Mouse (Mus musculus): ENCODE results near the gene Park7. TPM values are rescaled to one million over a fixed set of nuclear protein-coding genes. Genes with fewer than 3 reads are reported as not detected.

The Park7 gene
- total RNA-seq (2021) = 100 to 1,000 TPM; 247 to 274 TPM
- long read RNA-seq, experiment 1, transcript Park7-201 (7 exons, 908 nt) = major isoform, 257 of 303 reads
- long read RNA-seq, experiment 1, partial matches to known transcripts = 11 of 303 reads
- long read RNA-seq, experiment 1, other reads (novel, unspliced or antisense) = 31 of 303 reads
- long read RNA-seq, experiment 2, transcript Park7-201 (7 exons, 908 nt) = major isoform, 190 of 242 reads
- long read RNA-seq, experiment 2, partial matches to known transcripts = 6 of 242 reads
- long read RNA-seq, experiment 2, other reads (novel, unspliced or antisense) = 41 of 242 reads

GRCm38 (mm10) chr4:150914290-150914733 lies at the start of gene Park7, which contains the start of gene Tnfrsf9:
Park7 (minus strand) TSS chr4:150914437.
Tnfrsf9 (plus strand) TSS chr4:150914562.
- peak; percentile 95 to 98 for DNase-seq (ENCODE audit: low spot score in 2 of 2)

DNA sequence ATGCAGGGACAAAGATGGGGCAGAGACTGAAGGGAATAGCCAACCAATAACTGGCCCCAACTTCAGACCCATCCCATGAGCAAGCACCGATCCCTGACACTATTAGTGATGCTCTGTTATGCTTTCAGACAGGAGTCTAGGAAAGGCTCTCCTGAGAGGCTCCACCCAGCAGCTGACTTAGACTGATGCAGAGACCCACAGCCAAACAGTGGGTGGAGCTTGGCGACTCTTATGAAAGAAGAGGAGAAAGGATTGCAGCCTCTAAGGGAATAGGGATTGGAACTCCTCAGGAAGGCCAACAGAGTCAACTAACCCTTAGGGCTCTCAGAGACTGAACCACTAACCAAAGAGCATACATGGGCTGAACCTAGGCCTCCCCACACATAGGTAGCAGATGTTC lies 49.5 kb upstream of the Park7 start:
- no peak for DNase-seq (ENCODE audit: low spot score in 2 of 2)

DNA sequence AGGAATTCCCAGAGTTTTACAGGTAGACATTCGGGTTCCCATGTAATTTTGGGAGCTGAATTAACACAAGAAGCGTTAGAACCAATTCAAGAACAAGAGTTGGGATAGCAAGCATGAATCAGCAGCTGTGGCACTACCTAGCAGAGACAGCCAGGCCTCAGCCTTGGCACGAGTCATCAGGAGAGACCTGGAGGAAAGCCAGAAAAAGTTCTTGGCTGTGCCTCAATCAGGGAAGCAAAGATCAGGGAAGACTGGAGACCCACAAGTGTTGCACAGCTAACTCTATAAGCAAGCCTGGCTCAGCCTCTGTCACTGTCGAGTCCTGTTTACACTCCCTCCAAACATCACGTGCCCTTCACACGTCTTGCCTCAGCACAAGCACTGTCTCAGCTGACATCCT lies 48.0 kb upstream of the Park7 start:
- no peak for DNase-seq (ENCODE audit: low spot score in 2 of 2)

DNA sequence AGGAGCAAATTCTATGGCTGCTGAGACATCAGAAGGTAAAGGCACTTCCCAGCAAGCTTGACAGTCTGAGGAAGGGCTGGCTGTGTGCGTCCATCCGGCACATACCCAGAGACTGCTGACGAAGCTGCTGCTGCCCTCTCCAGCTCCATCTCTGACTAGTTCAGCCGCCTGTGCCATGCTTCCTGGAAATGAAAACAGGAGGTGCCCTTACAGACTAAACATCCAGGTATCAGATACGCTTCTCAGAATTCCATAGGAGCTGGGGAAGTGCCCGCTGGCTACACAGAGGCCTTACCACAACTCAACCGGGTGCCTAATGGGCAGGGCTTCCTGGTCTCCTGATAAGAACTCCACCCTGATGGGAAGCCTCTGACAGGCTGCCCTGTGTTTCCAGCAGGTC lies 44.3 kb upstream of the Park7 start:
- no peak for DNase-seq (ENCODE audit: low spot score in 2 of 2)

DNA sequence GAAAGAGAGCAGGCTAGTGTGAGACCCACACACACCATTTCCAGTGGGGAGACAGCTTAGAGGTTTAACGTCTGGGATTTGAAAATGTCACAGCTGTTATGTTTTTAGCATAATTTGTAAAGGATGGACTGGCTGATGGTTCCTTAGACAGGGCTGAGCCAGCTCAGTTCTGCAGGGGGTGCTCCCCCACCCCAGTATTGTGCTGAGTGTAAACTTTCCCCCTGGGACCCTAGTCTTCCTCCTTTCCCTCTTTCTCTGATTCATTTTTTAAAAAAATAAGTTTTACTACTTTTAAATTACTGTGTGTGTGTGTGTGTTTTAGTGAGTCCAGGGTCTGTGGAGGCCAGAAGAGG lies 42.8 kb upstream of the Park7 start:
- no peak for DNase-seq (ENCODE audit: low spot score in 2 of 2)

GRCm38 (mm10) chr4:150956369-150957105 lies 42.3 kb upstream of the Park7 start:
- DNase-seq (ENCODE audit: low spot score in 2 of 2) = no peak

- DNase-seq (ENCODE audit: low spot score in 2 of 2) = no peak
Measured at GRCm38 (mm10) chr4:150950972-150951371, 36.7 kb upstream of the Park7 start.

- DNase-seq (ENCODE audit: low spot score in 2 of 2) = no peak
Measured at GRCm38 (mm10) chr4:150944707-150945106, 30.5 kb upstream of the Park7 start.

DNA sequence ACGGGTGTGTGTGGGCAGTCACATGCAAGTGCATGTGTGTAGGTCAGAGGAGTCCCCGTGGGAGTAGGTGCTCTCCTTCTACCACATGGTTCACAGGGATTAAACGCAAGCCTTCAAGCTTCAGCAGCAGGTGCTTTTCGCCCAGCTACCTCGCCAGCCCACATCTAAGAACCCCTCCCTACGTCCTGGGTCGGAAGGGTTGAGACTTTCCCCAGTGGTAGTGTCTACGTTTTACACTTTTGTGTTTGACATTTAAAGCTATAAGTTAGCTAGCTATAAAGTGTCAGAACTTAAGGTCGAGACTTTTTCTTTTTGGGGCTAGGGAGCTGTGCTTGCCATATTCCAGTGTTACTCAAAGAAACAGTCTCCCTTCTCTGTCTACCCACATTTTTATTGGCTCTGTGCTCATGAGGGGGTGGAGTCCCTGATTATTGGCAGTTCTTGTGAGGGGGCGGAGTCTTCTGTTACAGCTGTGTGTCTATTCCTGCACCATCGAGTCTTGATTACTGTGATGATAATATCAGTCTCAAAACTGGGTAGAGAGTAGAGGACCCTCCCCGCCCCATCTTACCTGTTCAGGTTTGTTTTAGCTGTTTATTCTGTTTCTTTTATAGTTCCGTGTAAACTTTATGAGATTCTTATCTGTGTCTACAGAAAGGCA lies 25.9 kb upstream of the Park7 start:
- no peak for DNase-seq (ENCODE audit: low spot score in 2 of 2)

- DNase-seq (ENCODE audit: low spot score in 2 of 2) = no peak
Measured at GRCm38 (mm10) chr4:150938063-150938452, 23.8 kb upstream of the Park7 start.

GRCm38 (mm10) chr4:150937293-150938062 lies 23.2 kb upstream of the Park7 start:
- no peak for DNase-seq (ENCODE audit: low spot score in 2 of 2)

- no peak for DNase-seq (ENCODE audit: low spot score in 2 of 2)
Measured at GRCm38 (mm10) chr4:150933503-150933902, 19.3 kb upstream of the Park7 start.

GRCm38 (mm10) chr4:150927789-150928188 lies 13.6 kb upstream of the Park7 start:
- no peak for DNase-seq (ENCODE audit: low spot score in 2 of 2)

GRCm38 (mm10) chr4:150926924-150927705 lies 12.9 kb upstream of the Park7 start:
- no peak for DNase-seq (ENCODE audit: low spot score in 2 of 2)

- no peak for DNase-seq (ENCODE audit: low spot score in 2 of 2)
Measured at GRCm38 (mm10) chr4:150925923-150926322, 11.7 kb upstream of the Park7 start.

DNA sequence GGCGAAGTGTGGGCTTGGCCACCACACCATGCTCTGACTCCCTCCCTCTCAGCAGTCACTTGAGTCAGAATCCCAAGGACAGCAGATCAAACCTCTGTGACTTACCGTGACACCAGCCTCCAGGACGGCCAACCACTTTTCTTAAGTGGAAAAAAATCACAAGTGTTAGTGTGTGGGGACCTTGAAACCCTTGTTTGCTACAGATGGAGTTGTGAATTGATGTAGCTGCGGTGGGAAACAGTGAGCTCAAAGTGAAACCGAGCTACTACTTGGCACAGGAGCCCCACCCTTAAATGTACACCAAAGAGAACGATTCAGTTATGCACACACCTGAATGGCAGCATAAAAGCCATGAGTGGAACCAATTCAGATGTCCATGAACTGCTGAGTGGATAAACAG lies 10.7 kb upstream of the Park7 start:
- DNase-seq (ENCODE audit: low spot score in 2 of 2) = no peak

DNA sequence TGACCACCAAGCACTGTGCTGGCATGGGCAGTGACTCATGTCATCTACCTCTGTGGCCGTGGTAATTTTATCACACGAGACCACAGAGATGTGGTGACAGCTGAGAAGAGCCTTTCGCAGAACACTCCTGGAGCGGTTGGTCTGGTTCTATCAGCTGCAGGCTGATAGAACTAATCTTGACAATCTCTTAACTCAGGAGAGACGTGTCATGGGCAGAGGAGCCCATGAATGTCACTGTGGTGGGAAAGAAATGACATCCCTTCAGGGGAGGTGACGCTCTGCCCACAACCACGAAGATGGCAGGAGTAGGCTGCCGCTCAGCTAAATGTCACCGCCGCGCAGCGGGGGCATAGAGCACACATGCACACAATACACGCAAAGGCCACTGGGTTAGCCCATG lies 10.1 kb upstream of the Park7 start:
- no peak for DNase-seq (ENCODE audit: low spot score in 2 of 2)

DNA sequence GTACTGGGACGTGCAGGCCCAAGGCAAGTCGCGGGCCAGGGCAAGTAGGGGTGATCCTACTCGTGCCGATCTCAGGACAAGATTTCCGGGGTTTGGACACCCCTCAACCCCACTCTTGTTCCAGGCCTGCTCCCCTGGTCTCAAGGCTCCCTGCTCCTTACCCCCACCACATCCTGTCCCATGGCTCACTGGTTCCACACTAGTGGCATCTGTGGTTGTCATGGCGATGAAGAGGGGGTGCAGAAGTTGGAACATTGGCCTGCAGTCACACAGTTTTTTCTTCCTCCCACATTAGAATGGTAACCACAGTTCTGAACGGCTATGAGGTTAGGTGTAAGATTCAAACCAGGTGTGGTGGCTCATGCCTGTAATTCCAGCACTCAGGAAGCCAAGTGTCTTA lies 7.0 kb upstream of the Park7 start:
- no peak for DNase-seq (ENCODE audit: low spot score in 2 of 2)

DNA sequence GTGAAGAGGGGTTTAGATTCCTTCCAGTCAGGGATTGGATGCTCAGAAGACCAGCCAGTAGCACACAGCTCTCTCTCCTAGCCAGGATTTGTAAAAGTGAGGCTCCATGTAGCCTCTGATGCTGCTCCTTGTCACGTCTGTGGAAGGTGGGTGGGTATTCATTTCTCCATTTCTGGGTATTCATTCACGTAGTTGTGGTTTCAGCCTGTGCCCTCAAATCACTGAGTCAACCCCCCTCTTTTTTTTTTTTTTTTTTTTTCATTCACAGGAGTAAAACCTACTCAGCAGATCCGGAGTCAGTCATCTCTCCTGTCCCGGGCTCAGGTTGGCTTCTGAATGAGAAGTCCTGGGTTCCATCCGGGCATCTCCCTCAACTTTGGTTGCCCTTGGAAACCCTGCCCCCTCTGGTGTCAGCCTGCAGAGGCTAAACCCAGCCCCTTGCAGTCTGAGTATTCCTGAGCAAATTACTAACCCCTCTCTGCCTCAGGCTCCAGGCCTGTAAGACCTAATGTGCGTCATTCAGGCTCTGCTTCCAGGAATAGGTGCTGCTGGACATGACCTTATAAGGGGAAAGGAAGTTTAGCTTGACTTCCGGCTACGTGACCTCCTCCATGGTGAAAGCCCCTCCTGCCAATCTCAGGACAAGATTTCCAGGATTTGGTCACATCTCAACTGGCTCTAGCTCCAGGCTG lies 3.2 kb upstream of the Park7 start:
- DNase-seq (ENCODE audit: low spot score in 2 of 2) = no peak

Data from gastrocnemius, postnatal 4 days (tissue).